Mouse (Mus musculus) myocyte (in vitro differentiated cells): ENCODE data around the gene Amfr. TPM values are rescaled to one million over a fixed set of nuclear protein-coding genes. Genes with fewer than 3 reads are reported as not detected.

Experiments
- H3K27me3 ChIP-seq: one replicate; pipeline ENCODE4 v1.6.1; 2011; ENCODE audit not compliant: control insufficient read depth, insufficient read depth, insufficient read length
- H3K36me3 ChIP-seq: one replicate; pipeline ENCODE4 v1.6.1; 2011; ENCODE audit not compliant: control insufficient read depth, insufficient read depth
- H3K4me2 ChIP-seq: one replicate; pipeline ENCODE4 v1.6.1; 2011; ENCODE audit warnings: low read depth, control low read depth
- H3K4me3 ChIP-seq: one replicate; pipeline ENCODE4 v1.5.1; 2011; ENCODE audit warnings: mild to moderate bottlenecking, control low read depth, moderate library complexity
- H3K79me2 ChIP-seq: one replicate; pipeline ENCODE4 v1.6.1; 2011; ENCODE audit not compliant: control insufficient read depth, insufficient read depth
- H3ac ChIP-seq: one replicate; pipeline ENCODE4 v1.6.1; 2011; ENCODE audit not compliant: control insufficient read depth, insufficient read length
- CEBPB ChIP-seq: IDR thresholded peaks from 2 replicates; pipeline ENCODE4 v1.6.1; 2011; ENCODE audit warnings: mild to moderate bottlenecking, moderate library complexity; ENCODE audit not compliant: poor library complexity, insufficient read depth, severe bottlenecking
- E2F4 ChIP-seq: IDR thresholded peaks from one replicate; pipeline ENCODE4 v1.6.1; 2011; ENCODE audit warnings: mild to moderate bottlenecking, control low read depth, moderate library complexity; ENCODE audit not compliant: insufficient read depth
- MAX ChIP-seq: IDR thresholded peaks from one replicate; pipeline ENCODE4 v1.6.1; 2011; ENCODE audit warnings: low read depth, mild to moderate bottlenecking, control low read depth
- MYOD1 ChIP-seq, 3 experiments: IDR thresholded peaks; one replicate each; pipeline ENCODE4 v1.6.1; 2011; ENCODE audit warnings: control low read depth in 2 of 3, low read depth in 2 of 3, mild to moderate bottlenecking in 2 of 3, moderate library complexity in 1 of 3; ENCODE audit not compliant: insufficient read length in 2 of 3, control insufficient read depth in 1 of 3
- MYOG ChIP-seq, 3 experiments: IDR thresholded peaks; one replicate each; pipeline ENCODE4 v1.6.1; 2011; ENCODE audit warnings: control low read depth in 2 of 3, low read depth in 2 of 3, mild to moderate bottlenecking in 2 of 3; ENCODE audit not compliant: insufficient read length in 2 of 3, control insufficient read depth in 1 of 3, insufficient read depth in 1 of 3
- POLR2A ChIP-seq: IDR thresholded peaks from one replicate; pipeline ENCODE4 v1.6.1; 2011; ENCODE audit warnings: low read depth, mild to moderate bottlenecking, control low read depth, moderate library complexity; ENCODE audit not compliant: insufficient read length
- POLR2AphosphoS2 ChIP-seq: IDR thresholded peaks from one replicate; pipeline ENCODE4 v1.6.1; 2011; ENCODE audit warnings: low read depth, control low read depth; ENCODE audit not compliant: insufficient read length
- REST ChIP-seq: IDR thresholded peaks from one replicate; pipeline ENCODE4 v1.6.1; 2011; ENCODE audit warnings: mild to moderate bottlenecking, control low read depth, moderate library complexity; ENCODE audit not compliant: insufficient read depth, insufficient read length
- SRF ChIP-seq: IDR thresholded peaks from one replicate; pipeline ENCODE4 v1.6.1; 2011; ENCODE audit warnings: low read depth; ENCODE audit not compliant: control insufficient read depth, insufficient read length
- TCF12 ChIP-seq: IDR thresholded peaks from one replicate; pipeline ENCODE4 v1.6.1; 2011; ENCODE audit warnings: mild to moderate bottlenecking, control low read depth; ENCODE audit not compliant: poor library complexity, insufficient read depth, severe bottlenecking
- TCF3 ChIP-seq: IDR thresholded peaks from one replicate; pipeline ENCODE4 v1.6.1; 2011; ENCODE audit warnings: low read depth, control low read depth; ENCODE audit not compliant: insufficient read length
- USF1 ChIP-seq: IDR thresholded peaks from one replicate; pipeline ENCODE4 v1.6.1; 2011; ENCODE audit warnings: low read depth, mild to moderate bottlenecking, control low read depth, moderate library complexity
- polyA plus RNA-seq: library from polyadenylated mRNA; unstranded; fragments of >200 nt; fragmentation: generic; extraction: Trizol; gene quantifications from one replicate; pipeline ENCODE4 v1.2.1, GENCODE M21; 2012; ENCODE audit warnings: missing spikeins

Amfr gene
- polyA plus RNA-seq, 1 experiment: 111 TPM

DNA sequence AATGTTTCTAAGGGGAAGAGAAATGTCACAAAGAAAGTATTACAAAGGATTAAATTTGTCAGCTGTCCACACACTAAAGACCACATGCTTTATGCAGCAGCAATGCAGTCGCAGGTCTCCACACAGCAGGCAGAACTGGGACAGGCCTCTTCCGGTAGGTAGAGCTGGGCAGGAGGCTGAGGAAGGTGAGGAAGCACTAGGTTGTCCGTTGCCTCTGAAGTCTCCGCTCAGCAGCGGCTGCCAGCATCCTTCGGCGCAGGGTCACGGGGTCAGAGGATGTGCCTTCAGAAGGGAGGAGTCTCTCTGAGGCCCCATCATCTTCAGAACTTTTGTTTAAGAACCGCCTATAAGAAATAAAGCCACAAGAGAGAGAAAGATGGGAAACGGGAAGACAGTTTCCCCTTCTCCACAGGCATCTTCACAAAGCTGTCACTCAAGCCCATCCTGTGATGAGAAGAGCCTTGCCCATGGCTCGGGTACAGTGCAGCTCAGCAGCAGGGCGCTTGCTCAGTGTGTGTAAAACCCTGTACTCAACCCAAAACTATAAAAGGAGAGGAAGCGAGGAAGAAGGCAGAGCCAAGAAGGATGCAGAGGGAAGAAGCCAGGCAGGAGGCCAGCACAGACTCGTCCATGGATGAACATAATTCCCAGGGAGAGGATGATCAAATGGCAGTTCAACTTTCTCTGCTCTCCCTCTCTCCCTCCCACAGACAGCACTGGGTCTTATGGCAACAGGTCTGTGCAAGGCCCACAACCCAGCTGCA is 39.5 kb downstream of the Amfr start:
- Histone ChIP-seq H3K4me2 (no peak overlapping the region), H3K4me3 (no peak overlapping the region), H3K79me2 (no peaks in the 10 kb centered on the region), H3ac (no peak overlapping the region), H3K36me3 (peaks cover 38% of the 10 kb centered on the region), H3K27me3 (no peaks in the 10 kb centered on the region)
- no peak for TF ChIP-seq TCF3
- TF ChIP-seq E2F4: no peak

DNA sequence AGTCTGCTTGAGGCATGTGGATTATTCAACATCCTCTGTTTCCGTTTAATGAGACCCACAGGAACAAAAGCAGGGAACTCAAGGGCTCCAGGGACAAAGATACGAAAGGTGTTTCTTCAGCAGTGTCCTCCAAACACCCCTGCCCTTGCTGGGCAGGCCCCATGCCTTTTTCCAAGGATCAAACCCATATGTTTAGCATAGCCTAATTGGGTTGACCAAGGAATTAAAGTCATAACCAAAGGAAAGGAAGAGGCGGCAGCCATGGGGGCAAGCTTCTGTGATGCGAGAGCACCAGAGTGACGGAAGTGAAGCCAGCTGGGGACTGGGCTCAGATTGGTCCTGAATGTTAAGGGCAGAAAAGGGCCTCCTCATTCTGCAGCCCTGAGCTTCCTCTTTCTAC is 40.4 kb downstream of the Amfr start:
- no peaks in the 10 kb centered on the region for H3K79me2 ChIP-seq
- no peak overlapping the region for H3ac ChIP-seq
- H3K4me3 ChIP-seq: no peak overlapping the region
- H3K27me3 ChIP-seq: no peaks in the 10 kb centered on the region
- no peak overlapping the region for H3K4me2 ChIP-seq
- peaks cover 33% of the 10 kb centered on the region for H3K36me3 ChIP-seq
- TF ChIP-seq USF1 (no peak), E2F4 (no peak), MYOG (IDR thresholded peaks at IDR 0.05; ENCODE audit: control insufficient read depth in 1 of 3, insufficient read depth in 1 of 3, insufficient read length in 2 of 3, low read depth in 2 of 3) (no peak), MAX (no peak), POLR2AphosphoS2 (no peak), SRF (no peak), REST (no peak), CEBPB (no peak), TCF3 (no peak), POLR2A (no peak), MYOD1 (IDR thresholded peaks at IDR 0.05; ENCODE audit: control insufficient read depth in 1 of 3, insufficient read length in 2 of 3, low read depth in 2 of 3) (no peak), TCF12 (no peak)

DNA sequence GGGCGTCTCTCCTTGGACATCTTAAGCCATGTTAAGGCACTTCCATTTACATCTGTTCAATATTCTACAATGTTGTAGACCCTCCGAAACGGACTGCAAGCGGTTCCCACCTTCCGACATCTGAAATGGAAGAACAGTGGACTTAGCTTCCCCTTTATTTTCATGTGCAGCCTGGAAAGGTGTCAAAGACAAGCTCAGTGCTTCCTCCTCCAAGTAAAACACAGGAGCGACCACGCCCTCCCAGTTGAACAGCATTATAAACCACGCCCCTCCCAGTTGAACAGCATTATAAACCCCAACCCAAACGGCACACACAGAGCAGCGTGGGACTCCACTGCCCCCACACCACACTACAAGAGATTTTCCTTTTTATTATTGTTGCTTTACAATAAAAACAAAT is 41.2 kb downstream of the Amfr start:
- Histone ChIP-seq H3K4me2 (no peak overlapping the region), H3ac (no peak overlapping the region), H3K79me2 (no peaks in the 10 kb centered on the region), H3K4me3 (no peak overlapping the region), H3K27me3 (no peaks in the 10 kb centered on the region), H3K36me3 (peaks cover 33% of the 10 kb centered on the region)
- no peak for TF ChIP-seq USF1
- no peak for TF ChIP-seq SRF
- no peak for TF ChIP-seq TCF12
- no peak for TF ChIP-seq POLR2AphosphoS2
- TF ChIP-seq MAX: no peak
- no peak for TF ChIP-seq E2F4
- no peak for TF ChIP-seq POLR2A

DNA sequence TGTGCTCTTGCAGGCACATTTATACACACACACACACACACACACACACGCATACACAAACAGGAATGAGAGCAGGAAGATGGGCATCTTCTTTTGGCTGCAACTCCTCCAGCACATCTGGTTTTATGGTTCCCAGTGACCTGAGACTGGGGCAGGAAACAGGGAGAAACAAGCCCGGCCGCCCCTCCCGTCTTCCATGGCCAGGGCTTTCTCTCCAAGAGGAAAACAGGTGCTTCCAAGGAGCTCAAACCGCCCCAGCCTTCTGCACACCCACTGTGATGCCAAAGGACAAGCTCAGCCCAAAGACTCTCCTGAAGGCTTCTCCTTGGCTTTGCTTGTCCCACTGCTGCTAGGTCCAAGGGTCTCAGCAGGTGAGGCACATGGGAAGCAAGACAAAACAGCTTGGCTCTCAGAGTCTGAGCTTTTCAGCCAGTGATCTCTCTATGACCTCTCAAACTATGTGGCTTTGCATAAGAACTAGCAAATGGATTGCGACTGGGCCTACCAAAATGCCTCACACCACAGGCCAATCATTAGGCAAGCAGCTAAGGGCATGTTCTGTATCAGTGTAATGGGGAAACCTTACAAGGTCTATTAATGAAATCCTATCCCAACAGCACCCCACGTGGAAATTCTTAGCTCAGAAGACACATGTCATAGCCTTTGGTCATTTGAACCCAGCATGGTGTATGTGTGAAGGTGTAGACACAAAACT is 42.9 kb downstream of the Amfr start:
- Histone ChIP-seq H3K4me2 (no peak overlapping the region), H3K36me3 (peaks cover 16% of the 10 kb centered on the region), H3ac (no peak overlapping the region), H3K27me3 (no peaks in the 10 kb centered on the region), H3K4me3 (no peak overlapping the region), H3K79me2 (no peaks in the 10 kb centered on the region)
- no peak for TF ChIP-seq SRF
- no peak for TF ChIP-seq TCF12
- TF ChIP-seq MYOG (IDR thresholded peaks at IDR 0.05; ENCODE audit: control insufficient read depth in 1 of 3, insufficient read depth in 1 of 3, insufficient read length in 2 of 3, low read depth in 2 of 3): no peak
- TF ChIP-seq USF1: no peak
- TF ChIP-seq MAX: no peak
- TF ChIP-seq E2F4: no peak
- TF ChIP-seq REST: no peak
- TF ChIP-seq MYOD1 (IDR thresholded peaks at IDR 0.05; ENCODE audit: control insufficient read depth in 1 of 3, insufficient read length in 2 of 3, low read depth in 2 of 3): no peak
- TF ChIP-seq CEBPB: no peak
- TF ChIP-seq POLR2AphosphoS2: no peak
- TF ChIP-seq POLR2A: no peak
- TF ChIP-seq TCF3: no peak

DNA sequence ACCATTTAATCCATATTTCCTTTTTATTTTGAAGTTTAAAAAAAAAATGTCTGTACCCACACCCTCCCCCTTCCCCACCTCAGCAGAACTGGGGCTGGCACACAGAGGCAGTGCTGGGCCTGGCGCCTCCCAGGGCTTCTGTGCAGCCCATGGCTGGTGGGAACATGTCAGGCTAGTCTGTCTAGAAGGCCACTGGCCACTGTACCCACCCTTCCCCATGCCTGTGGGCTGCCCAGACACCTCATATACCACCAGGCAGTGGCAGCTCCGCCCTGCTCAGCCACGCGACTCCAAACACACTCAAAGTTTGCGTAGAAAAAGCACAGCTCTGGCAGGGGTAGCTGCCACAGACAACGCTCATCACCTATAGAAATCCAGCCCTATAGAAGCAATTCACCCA is 44.3 kb downstream of the Amfr start:
- no peak overlapping the region for H3ac ChIP-seq
- H3K4me2 ChIP-seq: no peak overlapping the region
- TF ChIP-seq CEBPB: no peak
- no peak for TF ChIP-seq POLR2A
- TF ChIP-seq POLR2AphosphoS2: peak; percentile 73
- no peaks in the 10 kb centered on the region for H3K27me3 ChIP-seq
- no peak overlapping the region for H3K4me3 ChIP-seq
- peaks cover 10% of the 10 kb centered on the region for H3K36me3 ChIP-seq
- H3K79me2 ChIP-seq: no peaks in the 10 kb centered on the region
